Mouse (Mus musculus): ENCODE data around the gene Tomm40l. TPM values are rescaled to one million over a fixed set of nuclear protein-coding genes. Genes with fewer than 3 reads are reported as not detected.
A peak's percentile ranks its signal among the peaks of the same experiment; 100 is the strongest.

The Tomm40l gene
- total RNA-seq, 2 experiments from 2014 or later, result 70.8 to 76.7 TPM

DNA sequence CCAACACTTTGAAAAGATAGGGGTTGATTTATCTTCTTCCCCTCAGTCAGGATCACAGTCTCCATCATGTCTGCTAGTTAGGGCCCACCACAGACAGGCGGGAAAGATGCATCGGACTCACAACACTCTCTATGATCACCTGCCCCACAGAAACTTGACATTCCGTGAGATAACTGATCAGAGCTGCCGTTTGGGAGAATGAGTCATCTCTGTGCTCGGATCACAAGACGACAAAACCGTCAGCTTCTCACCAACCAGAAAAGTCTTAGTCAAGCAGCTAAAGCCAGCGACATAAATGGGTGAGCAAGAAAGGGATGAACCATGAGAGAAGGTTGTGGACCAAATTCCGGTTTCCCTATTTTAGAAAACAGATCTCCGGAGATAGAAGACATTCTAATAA, 30.0 kb downstream of the Tomm40l start:
- no peak for TF ChIP-seq CTCF (conservative IDR thresholded peaks at IDR 0.05)
- no peak for DNase-seq (ENCODE audit: low spot score in 2 of 2)
- Histone ChIP-seq H3K4me3 (peak overlapping the region; percentile 26; the same call in 1 of the 2 replicates), H3K27ac (no peak overlapping the region)

DNA sequence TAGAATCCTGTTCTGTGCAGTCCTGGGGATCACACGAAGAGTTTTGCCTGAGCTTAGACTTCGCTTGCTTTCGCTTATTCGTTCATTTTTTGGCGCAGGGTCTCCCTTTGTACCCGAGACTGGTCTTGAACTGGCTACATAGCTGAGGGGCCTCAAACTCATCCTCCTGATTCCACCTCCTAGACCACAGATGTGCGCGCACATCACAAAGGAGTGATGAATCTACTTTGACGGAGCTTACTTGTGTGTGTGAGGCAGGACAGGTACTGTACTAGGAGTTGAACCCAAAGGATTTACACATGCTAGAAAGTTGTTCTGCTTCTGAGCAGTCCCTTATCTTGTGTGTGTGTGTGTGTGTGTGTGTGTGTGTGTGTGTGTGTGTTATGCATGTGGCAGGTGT, 31.5 kb downstream of the Tomm40l start:
- TF ChIP-seq CTCF (conservative IDR thresholded peaks at IDR 0.05), result no peak

DNA sequence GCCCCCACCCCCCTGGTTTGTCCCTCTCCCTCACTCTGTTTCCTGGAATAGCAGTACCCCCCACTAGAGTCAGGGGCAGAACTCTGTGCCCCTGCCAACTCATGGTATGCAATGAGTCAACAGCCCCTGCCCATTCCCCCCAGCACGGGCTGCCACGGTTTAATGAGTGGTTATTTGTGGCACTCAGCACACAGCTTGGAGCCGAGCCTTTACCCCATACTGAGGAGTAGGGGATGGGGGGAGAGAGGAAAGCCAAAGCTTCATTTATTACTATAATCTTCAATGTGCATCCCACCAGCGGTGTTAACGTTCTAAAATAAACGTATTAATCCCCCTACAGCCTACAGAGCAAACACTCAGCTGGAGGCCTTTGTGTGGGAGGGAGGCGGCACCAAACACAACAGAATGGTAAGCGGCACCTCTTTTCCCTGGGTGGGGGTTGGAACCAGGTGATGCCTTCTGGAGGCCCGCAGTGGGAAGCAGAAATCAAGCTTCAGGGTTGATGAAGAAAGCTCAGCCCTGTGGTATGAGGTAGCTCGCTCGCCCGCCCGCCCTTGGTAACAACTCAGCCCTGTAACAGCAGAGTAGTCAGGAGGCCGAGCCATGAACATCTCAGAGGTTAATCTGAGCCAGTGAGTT, 32.7 kb downstream of the Tomm40l start:
- no peak for TF ChIP-seq CTCF (conservative IDR thresholded peaks at IDR 0.05)
- Histone ChIP-seq H3K27ac (peak overlapping the region; percentile 36; the same call in 1 of the 2 replicates), H3K4me3 (no peak overlapping the region)
- DNase-seq (ENCODE audit: low spot score in 2 of 2), result no peak

More for the DNA sequence above, 31.5 kb downstream of the Tomm40l start:
- Histone ChIP-seq H3K4me3 (no peak overlapping the region), H3K27ac (no peak overlapping the region)
- no peak for DNase-seq (ENCODE audit: low spot score in 2 of 2)

DNA sequence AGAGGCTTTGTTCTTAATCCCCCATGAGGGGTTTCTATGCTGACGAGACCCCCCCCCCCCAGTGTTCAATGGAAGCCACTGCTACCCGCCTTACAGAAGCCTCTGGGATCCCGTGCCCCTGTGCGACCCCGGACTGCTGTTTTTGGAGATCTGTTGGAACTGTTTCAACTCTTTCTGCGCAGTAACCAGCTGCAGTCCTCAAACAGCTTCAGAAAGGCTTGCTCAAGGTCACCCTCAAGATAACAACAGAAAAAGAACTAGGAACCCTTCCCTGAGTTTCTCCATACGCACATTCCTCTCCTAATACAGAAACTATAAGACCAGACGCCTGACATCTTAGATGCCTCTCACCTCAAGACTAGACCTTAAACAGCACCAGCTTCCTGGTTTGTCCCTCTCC, 33.3 kb downstream of the Tomm40l start:
- TF ChIP-seq CTCF (conservative IDR thresholded peaks at IDR 0.05), result no peak
- no peak for DNase-seq (ENCODE audit: low spot score in 2 of 2)

DNA sequence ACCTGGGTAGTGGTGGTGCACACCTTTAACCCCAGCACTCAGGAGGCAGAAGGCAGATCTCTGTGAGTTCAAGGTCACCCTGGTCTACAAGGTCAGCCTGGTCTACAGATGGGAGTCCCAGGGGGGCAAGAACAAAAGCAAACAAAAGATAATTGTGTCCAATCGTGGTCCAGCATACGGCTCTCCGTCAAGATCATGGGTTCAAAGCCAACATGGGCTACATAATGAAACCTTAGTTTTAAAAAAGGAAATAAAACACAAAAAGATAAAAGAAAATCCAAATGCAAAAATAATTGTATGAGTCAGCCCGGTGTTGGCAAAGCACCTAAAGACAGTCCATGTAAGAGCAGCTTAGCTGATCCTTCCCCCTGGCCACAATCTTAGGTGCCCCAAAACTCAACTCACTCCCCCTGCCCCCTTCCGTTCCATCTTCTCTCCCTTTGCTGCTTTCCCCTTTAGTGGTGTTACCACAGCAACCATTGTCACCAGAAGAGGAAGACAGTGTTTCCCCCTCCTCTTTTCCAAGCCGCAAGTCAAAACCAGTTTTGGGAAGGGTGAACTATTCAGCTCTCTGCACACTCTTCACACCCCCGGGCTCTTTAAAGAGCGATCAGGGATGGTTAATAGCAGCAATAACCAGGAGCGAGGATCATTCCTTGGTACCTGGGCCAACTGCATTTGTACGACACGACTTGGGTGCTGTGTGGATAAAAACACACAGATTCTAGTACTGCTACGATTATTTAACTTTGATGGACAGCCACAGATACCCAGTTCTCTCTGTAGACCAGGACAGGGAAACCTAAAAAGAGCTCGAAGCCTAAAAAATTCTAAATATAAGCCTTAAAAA, 34.2 kb downstream of the Tomm40l start:
- Histone ChIP-seq H3K27ac (no peak overlapping the region), H3K4me3 (no peak overlapping the region)
- no peak for TF ChIP-seq CTCF (conservative IDR thresholded peaks at IDR 0.05)
- DNase-seq (ENCODE audit: low spot score in 2 of 2), result no peak

More for the DNA sequence above, 33.3 kb downstream of the Tomm40l start:
- Histone ChIP-seq H3K4me3 (no peak overlapping the region), H3K27ac (peak overlapping the region; percentile 36; the same call in 1 of the 2 replicates)

DNA sequence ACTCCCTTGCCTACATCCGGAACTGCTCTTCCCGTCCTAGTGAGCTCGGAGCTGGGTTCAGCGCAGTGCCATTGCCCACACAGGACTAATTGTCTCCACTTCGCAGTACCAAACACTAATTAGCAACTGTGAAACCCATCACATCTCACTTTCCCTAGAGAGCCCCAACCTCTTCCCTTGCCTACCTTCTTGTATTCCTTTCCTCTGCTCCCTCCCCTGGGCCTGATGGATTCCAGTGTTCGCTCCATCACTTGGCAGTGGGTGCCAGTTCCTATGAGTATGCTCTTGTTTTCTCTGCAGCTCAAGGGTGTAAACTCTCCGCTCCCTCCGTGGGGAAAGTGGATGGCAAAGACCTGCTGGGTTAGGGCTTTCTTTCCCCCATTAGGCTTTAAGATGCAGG, 36.7 kb downstream of the Tomm40l start:
- TF ChIP-seq CTCF (conservative IDR thresholded peaks at IDR 0.05), result no peak
- H3K27ac ChIP-seq, result no peak overlapping the region
- no peak for DNase-seq (ENCODE audit: low spot score in 2 of 2)
- no peak overlapping the region for H3K4me3 ChIP-seq

DNA sequence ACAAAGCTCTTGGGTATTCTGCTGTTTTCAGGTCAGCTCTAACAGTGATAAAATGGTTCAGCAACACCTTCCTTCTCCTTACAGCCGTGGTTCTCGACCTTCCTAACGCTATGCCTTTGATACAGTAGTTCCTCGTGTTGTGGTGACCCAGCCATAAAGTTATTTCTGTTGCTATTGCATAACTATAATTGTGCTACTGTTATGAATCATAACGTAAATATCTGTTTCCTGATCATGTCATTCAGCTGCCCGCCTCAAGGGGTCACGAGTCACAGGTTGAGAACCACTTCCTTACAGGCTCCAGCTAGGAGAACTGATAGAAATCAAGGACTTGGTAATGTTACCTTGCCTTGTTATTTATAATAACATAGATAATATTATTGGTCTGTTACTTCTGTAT, 38.0 kb downstream of the Tomm40l start:
- peak; percentile 56 for TF ChIP-seq CTCF (conservative IDR thresholded peaks at IDR 0.05)
- DNase-seq (ENCODE audit: low spot score in 2 of 2), result no peak
- Histone ChIP-seq H3K4me3 (no peak overlapping the region), H3K27ac (peak overlapping the region; percentile 57; the same call in 1 of the 2 replicates)

DNA sequence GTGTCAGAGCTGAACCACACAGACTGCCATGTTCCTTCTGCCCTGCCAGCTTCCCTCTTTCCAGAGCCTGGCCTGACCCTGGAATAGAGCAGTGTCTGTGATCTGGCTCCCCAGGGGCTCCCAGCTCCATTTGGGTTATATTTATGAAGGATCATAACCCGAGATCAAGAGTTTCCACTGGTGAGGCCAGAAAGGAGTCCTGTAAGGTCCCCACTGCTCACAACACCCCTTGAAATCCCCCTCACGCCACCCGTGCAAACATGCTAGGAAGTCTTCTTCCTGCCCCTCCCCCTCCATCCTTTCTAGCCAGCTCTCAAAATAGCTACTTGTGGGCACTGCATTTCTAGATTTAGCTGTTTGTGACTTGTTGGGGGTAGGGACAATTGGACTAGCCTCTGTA, 38.7 kb downstream of the Tomm40l start:
- no peak overlapping the region for H3K4me3 ChIP-seq
- no peak for TF ChIP-seq CTCF (conservative IDR thresholded peaks at IDR 0.05)
- H3K27ac ChIP-seq, result no peak overlapping the region; the same call in 1 of the 2 replicates
- no peak for DNase-seq (ENCODE audit: low spot score in 2 of 2)

DNA sequence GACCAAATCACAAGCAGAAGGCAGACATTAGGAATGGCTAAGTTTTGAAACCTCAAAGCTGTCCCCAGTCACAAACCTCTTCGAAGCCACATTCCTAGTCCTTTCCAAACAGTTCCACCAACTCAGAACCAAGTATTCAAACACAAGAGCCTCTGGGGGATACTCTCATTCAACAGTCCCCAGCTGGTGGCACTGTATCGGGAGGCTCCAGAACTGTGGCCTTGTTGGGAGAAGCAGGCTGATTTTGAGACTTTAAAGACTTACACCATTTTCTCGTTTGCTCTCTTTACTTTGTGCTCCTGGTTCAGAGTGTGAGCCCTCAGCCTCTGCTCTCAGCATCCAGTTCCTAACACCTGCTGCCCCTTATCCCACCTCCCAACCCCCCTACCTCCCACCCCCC, 39.3 kb downstream of the Tomm40l start:
- no peak for DNase-seq (ENCODE audit: low spot score in 2 of 2)
- TF ChIP-seq CTCF (conservative IDR thresholded peaks at IDR 0.05), result no peak
- no peak overlapping the region for H3K4me3 ChIP-seq
- H3K27ac ChIP-seq, result no peak overlapping the region

DNA sequence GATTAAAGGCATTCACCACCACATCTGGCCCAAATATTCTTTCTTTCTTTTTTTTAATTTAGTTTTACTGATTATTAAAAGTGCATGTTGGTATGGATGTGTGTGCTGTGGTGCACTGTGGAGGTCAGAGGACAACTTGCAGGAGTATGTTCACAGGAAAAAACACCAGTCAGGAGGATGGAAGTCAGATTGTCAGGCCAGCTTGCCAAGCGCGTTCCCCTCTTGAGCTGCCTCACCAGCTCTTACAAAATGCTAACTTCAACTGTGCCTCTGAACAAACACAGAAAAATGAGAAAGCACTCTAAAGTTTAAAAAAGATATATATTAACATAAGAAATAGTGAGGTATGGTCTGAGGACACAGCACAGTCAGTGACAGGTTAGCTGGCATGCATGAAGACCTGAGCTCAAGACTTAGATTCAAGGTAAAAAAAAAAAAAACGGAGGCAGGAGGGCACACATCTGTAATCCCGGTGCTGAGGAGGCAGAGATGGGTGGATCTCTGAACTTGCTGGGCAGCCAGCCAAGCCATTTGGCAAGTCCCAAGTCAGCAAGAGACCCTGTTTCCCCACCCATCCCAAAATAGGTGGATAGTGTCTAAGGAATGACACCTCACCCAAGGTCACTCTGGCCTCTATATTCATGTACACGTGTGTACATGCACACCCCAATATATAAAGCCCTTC, 42.7 kb downstream of the Tomm40l start:
- Histone ChIP-seq H3K27ac (no peak overlapping the region), H3K4me3 (no peak overlapping the region)
- DNase-seq (ENCODE audit: low spot score in 2 of 2), result no peak
- TF ChIP-seq CTCF (conservative IDR thresholded peaks at IDR 0.05), result no peak

DNA sequence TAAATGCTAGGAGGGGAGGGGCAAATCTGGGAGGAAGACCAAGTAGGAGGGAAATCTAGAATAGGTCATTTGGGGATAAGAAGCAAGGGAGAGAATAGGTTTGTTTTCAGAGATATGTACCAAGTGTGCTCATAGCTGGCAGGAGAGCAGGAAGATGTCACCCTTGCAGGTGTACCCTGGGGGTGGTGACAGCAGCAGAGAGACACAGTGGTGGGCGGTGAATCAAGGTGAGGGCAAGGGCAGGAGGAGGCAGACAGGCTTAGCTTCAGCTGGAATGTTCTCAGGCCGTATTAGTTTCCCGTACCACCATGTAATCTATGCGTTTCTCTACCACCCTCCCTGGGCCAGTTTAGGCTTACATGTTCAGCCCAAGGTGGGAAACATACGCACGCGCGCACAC, 49.5 kb downstream of the Tomm40l start:
- H3K27ac ChIP-seq, result no peak overlapping the region
- no peak for DNase-seq (ENCODE audit: low spot score in 2 of 2)
- no peak for TF ChIP-seq CTCF (conservative IDR thresholded peaks at IDR 0.05)
- no peak overlapping the region for H3K4me3 ChIP-seq

DNA sequence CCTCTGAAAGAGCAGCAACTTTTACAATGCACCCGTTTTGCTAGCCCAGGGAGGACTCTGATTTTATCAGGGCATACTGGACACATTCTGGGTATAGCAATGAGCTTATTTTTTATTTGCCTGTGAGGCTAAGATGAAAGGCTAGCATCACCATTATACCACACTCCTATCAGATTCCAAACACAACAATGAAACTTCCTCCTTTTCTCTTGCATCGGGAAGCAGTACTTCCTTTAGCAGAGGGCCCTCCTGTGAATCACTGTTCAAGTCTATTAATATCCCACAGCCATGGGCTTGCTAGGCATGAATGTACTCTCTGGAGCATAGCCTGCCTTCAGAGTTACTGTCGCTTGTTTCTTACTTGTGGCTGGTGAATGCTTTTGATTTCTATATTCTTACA, 51.2 kb downstream of the Tomm40l start:
- TF ChIP-seq CTCF (conservative IDR thresholded peaks at IDR 0.05), result no peak
- Histone ChIP-seq H3K4me3 (no peak overlapping the region), H3K27ac (peak overlapping the region; percentile 56; the same call in 1 of the 2 replicates)
- DNase-seq (ENCODE audit: low spot score in 2 of 2), result no peak

DNA sequence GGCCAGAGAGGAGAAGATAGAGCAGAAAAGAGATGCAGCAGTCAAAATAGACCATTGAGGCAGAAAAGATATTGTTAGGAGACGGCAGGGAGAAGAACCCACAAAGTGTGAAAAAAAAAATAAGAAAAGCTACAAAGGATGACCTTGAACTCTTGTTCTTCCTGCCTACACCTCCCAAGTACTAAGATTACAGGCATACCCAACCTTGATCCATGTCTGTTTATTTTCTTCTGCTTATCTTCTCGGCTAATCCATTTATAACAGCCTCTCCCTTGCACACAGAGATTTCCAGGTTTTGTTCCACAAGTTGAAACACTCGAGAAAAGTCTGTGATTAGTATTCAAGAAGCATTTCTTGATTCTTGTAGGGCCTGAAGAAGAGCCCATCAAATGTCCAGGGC, 52.4 kb downstream of the Tomm40l start:
- no peak for TF ChIP-seq CTCF (conservative IDR thresholded peaks at IDR 0.05)
- Histone ChIP-seq H3K4me3 (no peak overlapping the region), H3K27ac (peak overlapping the region; percentile 57; the same call in 1 of the 2 replicates)
- DNase-seq (ENCODE audit: low spot score in 2 of 2), result no peak
